Mouse (Mus musculus) heart, embryonic 12.5 days (tissue): ENCODE measurements around the gene Upf1. TPM values are rescaled to one million over a fixed set of nuclear protein-coding genes. Genes with fewer than 3 reads are reported as not detected.
A peak's percentile ranks its signal among the peaks of the same experiment; 100 is the strongest.

ENCODE experiments used
- ATAC-seq: fragments of 200-750 bp; cut with Nextera tagmentation; 2 replicates; pipeline ENCODE4 v1.8.0; 2017; ENCODE audit warnings: moderate TSS enrichment, moderate library complexity; ENCODE audit not compliant: insufficient number of reproducible peaks, low FRiP score
- H3K27ac ChIP-seq: fragments of 300-500 bp; sonication (generic); 2 replicates; pipeline ENCODE4 v1.5.1; 2016; ENCODE audit warnings: mild to moderate bottlenecking, moderate library complexity; ENCODE audit not compliant: poor library complexity, severe bottlenecking
- H3K27me3 ChIP-seq: fragments of 300-500 bp; sonication (generic); replicated peaks from 2 replicates; pipeline ENCODE4 v1.6.1; 2016; ENCODE audit warnings: mild to moderate bottlenecking, moderate library complexity
- H3K36me3 ChIP-seq: fragments of 300-500 bp; sonication (generic); 2 replicates; pipeline ENCODE4 v1.6.1; 2016; ENCODE audit warnings: mild to moderate bottlenecking, moderate library complexity
- H3K4me1 ChIP-seq: fragments of 300-500 bp; sonication (generic); replicated peaks from 2 replicates; pipeline ENCODE4 v1.6.1; 2016; ENCODE audit warnings: mild to moderate bottlenecking
- H3K4me2 ChIP-seq: fragments of 300-500 bp; sonication (generic); 2 replicates; pipeline ENCODE4 v1.6.1; 2016; ENCODE audit warnings: mild to moderate bottlenecking, moderate library complexity
- H3K4me3 ChIP-seq: fragments of 300-500 bp; sonication (generic); 2 replicates; pipeline ENCODE4 v1.5.1; 2016; ENCODE audit warnings: mild to moderate bottlenecking
- H3K9ac ChIP-seq: fragments of 300-500 bp; sonication (generic); 2 replicates; pipeline ENCODE4 v1.6.1; 2016; ENCODE audit warnings: mild to moderate bottlenecking, moderate library complexity
- H3K9me3 ChIP-seq: fragments of 300-500 bp; sonication (generic); replicated peaks from 2 replicates; pipeline ENCODE4 v1.6.1; 2016; ENCODE audit warnings: mild to moderate bottlenecking, moderate library complexity
- WGBS: fragments of 180-500 bp; shearing (Covaris S2); methylation state at CpG from one replicate; pipeline ENCODE4 v1.1.7; 2016; 5-methylcytosine and 5-hydroxymethylcytosine counted together
- polyA plus RNA-seq: library from polyadenylated mRNA; unstranded; fragments of >200 nt; fragmentation: Nextera tagmentation; extraction: Ambion mirVana; gene quantifications from 2 replicates; pipeline ENCODE4 v1.2.1, GENCODE M21; 2016

Upf1 gene
- polyA plus RNA-seq, 1 experiment from 2014 or later = 24.5 TPM

GRCm38 (mm10) chr8:70342007-70342406 is 11.1 kb downstream of the Upf1 start:
- Histone ChIP-seq H3K9me3 (no peaks in the 10 kb centered on the region), H3K36me3 (peaks cover 85% of the 10 kb centered on the region), H3K4me1 (peaks cover 13% of the 10 kb centered on the region; the same call in 1 of the 2 replicates), H3K27me3 (no peaks in the 10 kb centered on the region), H3K4me2 (no peak overlapping the region), H3K9ac (no peak overlapping the region), H3K4me3 (no peak overlapping the region), H3K27ac (no peak overlapping the region)
- no peak for ATAC-seq
- 90% methylated on average over 14 of the region's 14 CpGs for WGBS

- Histone ChIP-seq H3K4me2 (no peak overlapping the region), H3K9ac (no peak overlapping the region; the same call in 1 of the 2 replicates), H3K9me3 (no peaks in the 10 kb centered on the region), H3K4me1 (peaks cover 13% of the 10 kb centered on the region; the same call in 1 of the 2 replicates), H3K4me3 (no peak overlapping the region), H3K27ac (no peak overlapping the region), H3K27me3 (no peaks in the 10 kb centered on the region), H3K36me3 (peaks cover 88% of the 10 kb centered on the region)
- ATAC-seq = no peak
- WGBS = 87% methylated on average over 7 of the region's 7 CpGs
These were observed 12.4 kb downstream of the Upf1 start for GRCm38 (mm10) chr8:70340659-70341058.

DNA sequence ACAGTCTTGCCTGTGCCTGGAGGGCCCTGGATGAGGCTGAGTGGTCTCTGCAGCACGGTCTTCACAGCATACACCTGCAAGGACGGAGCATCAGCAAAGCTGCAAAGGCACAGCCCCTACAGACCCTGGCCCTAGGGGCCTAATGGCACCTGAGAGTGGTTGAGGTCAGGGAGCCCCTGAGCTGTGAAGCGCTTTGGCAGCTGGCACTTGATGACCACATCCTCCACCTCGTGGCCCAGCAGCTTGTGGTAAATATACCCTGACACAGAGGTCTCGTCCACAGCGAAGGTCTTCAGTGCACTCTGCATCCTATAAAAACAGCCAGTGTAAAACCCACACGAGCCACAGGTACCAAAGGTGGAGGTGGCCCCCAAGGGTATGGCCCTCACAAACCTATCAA is 14.1 kb downstream of the Upf1 start:
- H3K9ac ChIP-seq = no peak overlapping the region
- peaks cover 100% of the 10 kb centered on the region for H3K36me3 ChIP-seq
- 0 out of 2 replicates have a peak, but pooled peaks cover 7% of the 10 kb centered on the region for H3K4me1 ChIP-seq
- no peak overlapping the region for H3K4me2 ChIP-seq
- H3K27ac ChIP-seq = no peak overlapping the region
- no peak for ATAC-seq
- no peak overlapping the region for H3K4me3 ChIP-seq
- no peaks in the 10 kb centered on the region for H3K9me3 ChIP-seq
- no peaks in the 10 kb centered on the region for H3K27me3 ChIP-seq
- WGBS = 88% methylated on average over 7 of the region's 7 CpGs

DNA sequence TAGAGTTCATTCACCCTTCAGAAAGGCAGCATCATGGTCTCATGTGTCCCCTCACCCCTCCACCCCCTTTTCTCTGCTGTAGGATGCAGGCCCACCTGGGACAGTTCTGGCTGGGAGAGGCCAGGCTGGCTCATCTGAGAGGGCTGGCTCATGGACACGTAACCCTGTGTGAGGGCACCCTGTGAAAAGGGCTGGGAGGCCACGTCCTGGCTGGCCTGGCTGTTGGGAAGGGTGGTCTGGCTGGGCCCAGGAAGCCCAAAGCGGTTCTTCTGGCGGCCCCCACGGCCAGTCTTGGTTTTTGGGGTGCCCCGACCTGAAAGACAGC is 20.2 kb downstream of the Upf1 start:
- H3K27me3 ChIP-seq = peaks cover 21% of the 10 kb centered on the region
- H3K36me3 ChIP-seq = peaks cover 69% of the 10 kb centered on the region
- no peak overlapping the region for H3K27ac ChIP-seq
- H3K4me2 ChIP-seq = no peak overlapping the region
- H3K4me3 ChIP-seq = no peak overlapping the region
- H3K4me1 ChIP-seq = peaks cover 24% of the 10 kb centered on the region
- H3K9ac ChIP-seq = no peak overlapping the region
- H3K9me3 ChIP-seq = 0 out of 2 replicates have a peak, but pooled peaks cover 1% of the 10 kb centered on the region
- no peak for ATAC-seq
- 91% methylated on average over 6 of the region's 6 CpGs for WGBS

DNA sequence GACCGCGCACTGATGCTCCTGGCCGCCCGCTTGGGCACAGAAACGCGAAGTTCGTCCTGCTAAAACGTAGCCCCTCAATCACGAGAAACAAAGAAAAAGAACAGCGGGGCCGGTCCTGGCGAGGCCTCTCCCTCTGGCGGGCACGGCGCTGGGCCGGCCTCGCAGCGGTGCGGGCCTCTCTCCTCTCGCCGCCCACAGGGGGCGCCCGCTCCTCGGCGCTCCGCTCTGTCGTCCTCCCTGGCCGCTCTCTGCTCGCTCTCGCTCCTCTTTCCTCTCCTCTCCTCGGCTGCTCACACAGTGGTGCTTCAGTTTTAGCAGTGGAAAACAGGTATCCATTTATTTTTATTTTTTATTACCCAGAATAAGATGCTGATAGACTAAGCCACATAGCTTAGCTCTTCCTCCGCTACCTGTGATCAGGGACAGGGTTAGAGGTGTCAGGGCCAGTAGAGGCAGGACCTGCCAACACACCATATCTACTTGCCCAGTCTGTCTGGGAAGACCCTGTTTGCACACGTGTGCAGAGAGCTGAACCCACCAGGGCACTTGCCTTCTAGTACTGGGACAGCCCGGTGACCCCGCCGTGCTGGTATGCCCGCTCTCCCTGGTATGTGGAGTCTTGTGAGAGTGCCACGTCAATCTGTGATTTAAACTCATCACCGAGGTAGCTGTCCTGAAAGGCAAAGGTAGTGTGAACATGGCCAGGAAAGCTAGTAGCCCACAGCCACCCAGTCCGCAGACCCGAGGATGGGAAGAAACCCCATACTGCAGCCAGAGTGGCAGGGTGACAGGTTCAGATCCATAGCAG is 20.8 kb downstream of the Upf1 start:
- Histone ChIP-seq H3K36me3 (peaks cover 66% of the 10 kb centered on the region), H3K9ac (no peak overlapping the region), H3K4me2 (no peak overlapping the region), H3K9me3 (peaks cover 7% of the 10 kb centered on the region; the same call in 1 of the 2 replicates), H3K4me1 (peaks cover 24% of the 10 kb centered on the region), H3K27me3 (peaks cover 21% of the 10 kb centered on the region), H3K4me3 (no peak overlapping the region), H3K27ac (no peak overlapping the region)
- WGBS = 35% methylated on average over 40 of the region's 41 CpGs
- peak; percentile 43; the same call in 1 of the 2 replicates for ATAC-seq

GRCm38 (mm10) chr8:70331526-70331925 is 21.6 kb downstream of the Upf1 start:
- no peak for ATAC-seq
- no peak overlapping the region for H3K4me2 ChIP-seq
- no peak overlapping the region for H3K27ac ChIP-seq
- peaks cover 24% of the 10 kb centered on the region for H3K4me1 ChIP-seq
- H3K9ac ChIP-seq = no peak overlapping the region
- H3K36me3 ChIP-seq = peaks cover 60% of the 10 kb centered on the region
- no peak overlapping the region for H3K4me3 ChIP-seq
- 80% methylated on average over 19 of the region's 19 CpGs for WGBS
- peaks cover 21% of the 10 kb centered on the region for H3K27me3 ChIP-seq
- H3K9me3 ChIP-seq = peaks cover 8% of the 10 kb centered on the region; the same call in 1 of the 2 replicates

GRCm38 (mm10) chr8:70330741-70331364 is 22.2 kb downstream of the Upf1 start:
- Histone ChIP-seq H3K9me3 (peaks cover 8% of the 10 kb centered on the region; the same call in 1 of the 2 replicates), H3K4me3 (peak overlapping the region; percentile 33), H3K27ac (no peak overlapping the region), H3K4me2 (peak overlapping the region; percentile 64), H3K9ac (peak overlapping the region; percentile 36), H3K4me1 (peaks cover 24% of the 10 kb centered on the region), H3K36me3 (peaks cover 53% of the 10 kb centered on the region), H3K27me3 (peaks cover 21% of the 10 kb centered on the region)
- peak; percentile 77 for ATAC-seq
- 36% methylated on average over 53 of the region's 53 CpGs for WGBS

GRCm38 (mm10) chr8:70329835-70330740 is 23.0 kb downstream of the Upf1 start:
- peaks cover 46% of the 10 kb centered on the region for H3K36me3 ChIP-seq
- H3K4me3 ChIP-seq = peak overlapping the region; percentile 33
- peaks cover 24% of the 10 kb centered on the region for H3K4me1 ChIP-seq
- ATAC-seq = peak; percentile 15; the same call in 1 of the 2 replicates
- WGBS = 7% methylated on average over 45 of the region's 45 CpGs
- peak overlapping the region; percentile 64 for H3K4me2 ChIP-seq
- peaks cover 8% of the 10 kb centered on the region; the same call in 1 of the 2 replicates for H3K9me3 ChIP-seq
- H3K27ac ChIP-seq = no peak overlapping the region
- peak overlapping the region; percentile 36 for H3K9ac ChIP-seq
- H3K27me3 ChIP-seq = peaks cover 21% of the 10 kb centered on the region

DNA sequence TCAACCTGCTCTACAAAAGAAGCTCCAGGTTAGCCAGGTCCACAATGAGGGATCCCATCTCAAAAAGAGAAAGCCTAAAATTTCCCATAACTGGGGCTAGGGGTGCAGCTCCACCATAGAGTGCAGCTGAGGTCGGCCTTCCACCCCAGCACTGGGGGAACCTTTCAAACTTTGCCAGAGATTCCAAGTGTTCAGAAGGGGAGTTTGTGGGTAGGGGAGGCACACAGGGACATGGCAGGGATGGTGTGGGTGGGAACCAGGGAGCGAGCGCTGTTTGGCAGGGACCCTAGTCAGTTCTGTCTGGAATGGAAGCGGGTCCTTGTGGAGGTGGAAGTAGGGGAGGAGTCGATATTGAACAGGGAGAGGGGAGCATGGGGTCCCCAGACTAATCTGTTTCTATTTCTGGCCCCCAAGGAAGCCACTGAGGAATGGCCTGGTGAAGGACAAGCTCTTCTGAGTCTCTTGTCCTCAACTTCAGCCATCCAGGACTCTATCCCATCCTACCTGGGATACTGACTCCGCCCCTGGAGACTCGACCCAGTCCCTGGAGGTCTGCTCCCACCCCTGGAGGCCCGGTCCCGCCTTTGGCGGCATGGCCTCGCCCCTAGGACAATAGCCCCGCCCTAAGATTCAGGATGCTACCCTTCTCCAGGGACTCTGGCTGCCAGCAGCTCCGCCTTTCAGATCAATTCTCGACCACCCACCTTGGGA is 23.8 kb downstream of the Upf1 start, which contains the start of gene Gdf1:
Gene Gdf1 (plus strand): TSS at position 694 of the 711 bp plus-strand sequence.
- Histone ChIP-seq H3K4me3 (peak within 1 kb of the TSS; percentile 33), H3K4me2 (peak within 1 kb of the TSS; percentile 64), H3K9ac (peak within 1 kb of the TSS; percentile 36), H3K9me3 (peaks cover 8% of the 10 kb centered on the region; the same call in 1 of the 2 replicates), H3K36me3 (peaks cover 37% of the 10 kb centered on the region), H3K27ac (peak within 1 kb of the TSS; percentile 22), H3K27me3 (peaks cover 21% of the 10 kb centered on the region), H3K4me1 (peaks cover 24% of the 10 kb centered on the region)
- WGBS = 27% methylated on average over 14 of the region's 14 CpGs
- ATAC-seq = peak; percentile 53

GRCm38 (mm10) chr8:70327512-70327911 is 25.6 kb downstream of the Upf1 start:
- Histone ChIP-seq H3K36me3 (peaks cover 20% of the 10 kb centered on the region), H3K4me1 (peaks cover 24% of the 10 kb centered on the region), H3K9me3 (peaks cover 8% of the 10 kb centered on the region; the same call in 1 of the 2 replicates), H3K27me3 (peaks cover 21% of the 10 kb centered on the region), H3K27ac (peak overlapping the region; percentile 22), H3K4me2 (no peak overlapping the region), H3K9ac (no peak overlapping the region), H3K4me3 (no peak overlapping the region)
- WGBS = 75% methylated on average over 6 of the region's 6 CpGs
- peak; percentile 49; the same call in 1 of the 2 replicates for ATAC-seq
